Mouse (Mus musculus) cerebellum, adult 2 months (tissue): ENCODE data around the gene Tet2. TPM values are rescaled to one million over a fixed set of nuclear protein-coding genes. Genes with fewer than 3 reads are reported as not detected.

Experiments used
- DNase-seq, 2 experiments: peaks; one replicate each; pipeline ENCODE4 v3.0.0; 2021
- H3K27ac ChIP-seq: fragments of 200-500 bp; 2 replicates; pipeline ENCODE4 v1.5.1; 2012; ENCODE audit warnings: low read length, control low read depth, inconsistent platforms; ENCODE audit not compliant: insufficient read depth
- H3K27me3 ChIP-seq: fragments of 200-500 bp; 2 replicates; pipeline ENCODE4 v1.6.1; 2012; ENCODE audit warnings: inconsistent platforms, mild to moderate bottlenecking, low read length, moderate library complexity; ENCODE audit not compliant: control insufficient read depth, insufficient read depth
- H3K4me1 ChIP-seq: fragments of 200-500 bp; 2 replicates; pipeline ENCODE4 v1.6.1; 2011; ENCODE audit warnings: low read length; ENCODE audit not compliant: control insufficient read depth, insufficient read depth
- H3K4me3 ChIP-seq: fragments of 200-500 bp; replicated peaks from 2 replicates; pipeline ENCODE3; 2011; ENCODE audit warnings: mild to moderate bottlenecking, low read depth, low read length, control low read depth; ENCODE audit not compliant: insufficient read depth
- CTCF ChIP-seq: fragments of 200-500 bp; IDR thresholded peaks from 2 replicates; pipeline ENCODE4 v1.5.1; 2011; ENCODE audit warnings: low read depth, mild to moderate bottlenecking, control low read depth, low read length, moderate library complexity, borderline replicate concordance; ENCODE audit not compliant: insufficient read depth
- POLR2A ChIP-seq: fragments of 200-500 bp; IDR thresholded peaks from 2 replicates; pipeline ENCODE4 v1.6.1; 2011; ENCODE audit warnings: low read length, control low read depth, borderline replicate concordance; ENCODE audit not compliant: insufficient read depth
- WGBS: fragments of 180-500 bp; shearing (Covaris S2); methylation state at CpG from one replicate; pipeline ENCODE4 v1.1.7; 2018; 5-methylcytosine and 5-hydroxymethylcytosine counted together
- polyA plus RNA-seq: library from polyadenylated mRNA; depleted of rRNA; stranded (reverse); fragments of >200 nt; gene quantifications from 2 replicates; pipeline ENCODE4 v1.2.3, GENCODE M21; 2012

Tet2 gene
- polyA plus RNA-seq, 1 experiment: 19.0 TPM

GRCm38 (mm10) chr3:133579671-133580070 is 34.7 kb upstream of the Tet2 start:
- no peak overlapping the region for H3K4me3 ChIP-seq
- no peak for TF ChIP-seq CTCF
- TF ChIP-seq POLR2A: no peak
- H3K27me3 ChIP-seq: no peaks in the 10 kb centered on the region
- no peak overlapping the region for H3K27ac ChIP-seq
- DNase-seq: no peak
- 82% methylated on average over 9 of the region's 9 CpGs for WGBS
- H3K4me1 ChIP-seq: no peaks in the 10 kb centered on the region

- H3K27ac ChIP-seq: no peak overlapping the region
- no peaks in the 10 kb centered on the region for H3K27me3 ChIP-seq
- H3K4me3 ChIP-seq: no peak overlapping the region
- TF ChIP-seq POLR2A (no peak), CTCF (no peak)
- no peak for DNase-seq
- H3K4me1 ChIP-seq: no peaks in the 10 kb centered on the region
- 72% methylated on average over 9 of the region's 9 CpGs for WGBS
These were observed 34.2 kb upstream of the Tet2 start for GRCm38 (mm10) chr3:133579140-133579539.

- Histone ChIP-seq H3K4me1 (no peaks in the 10 kb centered on the region), H3K27ac (no peak overlapping the region), H3K27me3 (no peaks in the 10 kb centered on the region), H3K4me3 (no peak overlapping the region)
- no peak for TF ChIP-seq CTCF
- no peak for TF ChIP-seq POLR2A
- WGBS: 81% methylated on average over 6 of the region's 6 CpGs
- no peak for DNase-seq
These were observed 30.0 kb upstream of the Tet2 start for GRCm38 (mm10) chr3:133574969-133575368.

- no peak overlapping the region for H3K4me3 ChIP-seq
- no peaks in the 10 kb centered on the region for H3K4me1 ChIP-seq
- 61% methylated on average over 5 of the region's 5 CpGs for WGBS
- H3K27me3 ChIP-seq: no peaks in the 10 kb centered on the region
- DNase-seq: no peak
- TF ChIP-seq CTCF (no peak), POLR2A (no peak)
- H3K27ac ChIP-seq: no peak overlapping the region
These were observed 27.0 kb upstream of the Tet2 start for GRCm38 (mm10) chr3:133571961-133572360.

GRCm38 (mm10) chr3:133563503-133564205 is 18.7 kb upstream of the Tet2 start:
- no peaks in the 10 kb centered on the region for H3K4me1 ChIP-seq
- 75% methylated on average over 2 of the region's 2 CpGs for WGBS
- no peak for TF ChIP-seq CTCF
- TF ChIP-seq POLR2A: no peak
- H3K27ac ChIP-seq: no peak overlapping the region
- H3K27me3 ChIP-seq: no peaks in the 10 kb centered on the region
- H3K4me3 ChIP-seq: no peak overlapping the region
- no peak for DNase-seq

GRCm38 (mm10) chr3:133559413-133560114 is 14.6 kb upstream of the Tet2 start:
- Histone ChIP-seq H3K27ac (no peak overlapping the region), H3K4me1 (no peaks in the 10 kb centered on the region), H3K4me3 (no peak overlapping the region), H3K27me3 (no peaks in the 10 kb centered on the region)
- no peak for TF ChIP-seq CTCF
- TF ChIP-seq POLR2A: no peak
- 68% methylated on average over 6 of the region's 6 CpGs for WGBS
- DNase-seq: no peak

GRCm38 (mm10) chr3:133557602-133558001 is 12.7 kb upstream of the Tet2 start:
- TF ChIP-seq POLR2A: no peak
- no peak for TF ChIP-seq CTCF
- H3K4me3 ChIP-seq: no peak overlapping the region
- 74% methylated on average over 6 of the region's 6 CpGs for WGBS
- no peaks in the 10 kb centered on the region for H3K27me3 ChIP-seq
- H3K4me1 ChIP-seq: no peaks in the 10 kb centered on the region
- DNase-seq: no peak
- no peak overlapping the region for H3K27ac ChIP-seq

GRCm38 (mm10) chr3:133557154-133557553 is 12.2 kb upstream of the Tet2 start:
- no peaks in the 10 kb centered on the region for H3K27me3 ChIP-seq
- no peak overlapping the region for H3K27ac ChIP-seq
- 68% methylated on average over 7 of the region's 7 CpGs for WGBS
- H3K4me3 ChIP-seq: no peak overlapping the region
- TF ChIP-seq CTCF (no peak), POLR2A (no peak)
- no peaks in the 10 kb centered on the region for H3K4me1 ChIP-seq
- DNase-seq: no peak
